Mouse (Mus musculus): Measurements from ENCODE around the gene Gm20696. TPM values are rescaled to one million over a fixed set of nuclear protein-coding genes. Genes with fewer than 3 reads are reported as not detected.

Gene Gm20696
- polyA plus RNA-seq, 1 experiment from 2014 or later, result 3.0 TPM

DNA sequence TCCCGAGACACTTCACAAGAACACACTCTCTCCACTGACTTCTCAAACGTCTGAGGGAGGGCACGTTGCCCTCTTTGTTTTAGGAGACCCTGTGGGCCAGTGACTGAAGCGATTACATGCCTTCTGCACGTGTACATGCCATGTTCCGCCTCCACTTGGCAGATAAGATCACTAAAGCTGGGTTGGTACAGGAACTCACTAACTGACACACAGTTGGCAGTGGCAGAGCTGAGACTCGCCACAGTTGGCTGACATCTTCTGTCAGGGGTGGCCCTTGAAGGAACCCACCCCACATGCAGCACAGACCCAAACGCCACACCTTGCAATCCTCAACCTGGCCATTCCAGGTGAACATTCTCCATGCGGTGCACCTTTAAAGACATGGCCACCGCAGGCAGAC lies 8.0 kb downstream of the Gm20696 start:
- Histone ChIP-seq H3K4me3 (no peak overlapping the region), H3K9me3 (replicated peaks) (no peaks in the 10 kb centered on the region), H3K9ac (no peak overlapping the region), H3K4me2 (no peak overlapping the region), H3K27me3 (replicated peaks) (peaks cover 4% of the 10 kb centered on the region; the same call in 1 of the 2 replicates), H3K27ac (no peak overlapping the region), H3K36me3 (no peaks in the 10 kb centered on the region), H3K4me1 (no peaks in the 10 kb centered on the region)
- WGBS (ENCODE audit: insufficient replicate concordance), result 62% methylated on average over 10 of the region's 10 CpGs
- ATAC-seq, result no peak

GRCm38 (mm10) chr6:99656088-99656487 lies 10.5 kb downstream of the Gm20696 start:
- ATAC-seq, result no peak
- H3K9me3 ChIP-seq (replicated peaks), result no peaks in the 10 kb centered on the region
- H3K4me1 ChIP-seq, result no peaks in the 10 kb centered on the region
- no peaks in the 10 kb centered on the region for H3K36me3 ChIP-seq
- H3K27ac ChIP-seq, result no peak overlapping the region
- no peak overlapping the region for H3K9ac ChIP-seq
- no peak overlapping the region for H3K4me3 ChIP-seq
- peak overlapping the region; percentile 31; the same call in 1 of the 2 replicates for H3K4me2 ChIP-seq
- H3K27me3 ChIP-seq (replicated peaks), result no peaks in the 10 kb centered on the region
- WGBS (ENCODE audit: insufficient replicate concordance), result 54% methylated on average over 2 of the region's 2 CpGs

DNA sequence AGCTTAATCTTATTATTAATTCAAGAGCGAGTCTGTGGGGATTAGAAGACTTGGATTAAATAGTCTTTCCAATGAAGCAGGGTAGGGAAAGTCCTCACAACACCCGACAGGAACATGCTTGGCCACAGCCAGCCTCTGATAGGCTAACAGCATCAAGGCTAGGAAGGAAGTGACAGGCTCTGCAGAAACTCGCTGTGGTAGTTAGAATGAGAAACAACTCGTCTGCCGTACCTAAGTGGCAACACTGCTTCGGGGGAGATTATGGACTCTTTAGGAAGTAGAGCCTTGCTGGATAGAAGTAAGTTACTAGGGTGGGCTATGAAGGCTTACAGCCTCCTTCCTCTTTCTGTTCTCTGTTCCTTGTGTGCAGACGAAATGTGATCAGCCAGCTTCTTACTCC lies 11.1 kb downstream of the Gm20696 start:
- Histone ChIP-seq H3K9me3 (replicated peaks) (no peaks in the 10 kb centered on the region), H3K9ac (no peak overlapping the region), H3K36me3 (no peaks in the 10 kb centered on the region), H3K4me3 (no peak overlapping the region), H3K27me3 (replicated peaks) (no peaks in the 10 kb centered on the region), H3K4me1 (no peaks in the 10 kb centered on the region), H3K27ac (no peak overlapping the region), H3K4me2 (peak overlapping the region; percentile 31; the same call in 1 of the 2 replicates)
- ATAC-seq, result no peak
- 17% methylated on average over 7 of the region's 7 CpGs for WGBS (ENCODE audit: insufficient replicate concordance)

GRCm38 (mm10) chr6:99654343-99654742 lies 12.3 kb downstream of the Gm20696 start:
- ATAC-seq, result no peak

GRCm38 (mm10) chr6:99652341-99652740 lies 14.3 kb downstream of the Gm20696 start:
- H3K4me3 ChIP-seq, result no peak overlapping the region
- H3K9ac ChIP-seq, result no peak overlapping the region
- 55% methylated on average over 2 of the region's 2 CpGs for WGBS (ENCODE audit: insufficient replicate concordance)
- no peak overlapping the region for H3K4me2 ChIP-seq
- H3K27me3 ChIP-seq (replicated peaks), result no peaks in the 10 kb centered on the region
- no peaks in the 10 kb centered on the region for H3K9me3 ChIP-seq (replicated peaks)
- no peaks in the 10 kb centered on the region for H3K36me3 ChIP-seq
- H3K4me1 ChIP-seq, result no peaks in the 10 kb centered on the region
- H3K27ac ChIP-seq, result no peak overlapping the region
- ATAC-seq, result no peak

More at GRCm38 (mm10) chr6:99654343-99654742, 12.3 kb downstream of the Gm20696 start:
- no peaks in the 10 kb centered on the region for H3K27me3 ChIP-seq (replicated peaks)
- H3K4me1 ChIP-seq, result no peaks in the 10 kb centered on the region
- H3K4me3 ChIP-seq, result no peak overlapping the region
- H3K36me3 ChIP-seq, result no peaks in the 10 kb centered on the region
- WGBS (ENCODE audit: insufficient replicate concordance), result 70% methylated on average over 5 of the region's 5 CpGs
- H3K9ac ChIP-seq, result no peak overlapping the region
- no peaks in the 10 kb centered on the region for H3K9me3 ChIP-seq (replicated peaks)
- H3K27ac ChIP-seq, result no peak overlapping the region
- no peak overlapping the region for H3K4me2 ChIP-seq

GRCm38 (mm10) chr6:99649307-99649706 lies 17.3 kb downstream of the Gm20696 start:
- Histone ChIP-seq H3K4me3 (no peak overlapping the region), H3K27me3 (replicated peaks) (no peaks in the 10 kb centered on the region), H3K4me2 (no peak overlapping the region), H3K4me1 (0 out of 2 replicates have a peak, but pooled peaks cover 7% of the 10 kb centered on the region), H3K9me3 (replicated peaks) (no peaks in the 10 kb centered on the region), H3K9ac (no peak overlapping the region), H3K27ac (no peak overlapping the region), H3K36me3 (no peaks in the 10 kb centered on the region)
- WGBS (ENCODE audit: insufficient replicate concordance), result 23% methylated on average over 2 of the region's 2 CpGs
- ATAC-seq, result no peak

DNA sequence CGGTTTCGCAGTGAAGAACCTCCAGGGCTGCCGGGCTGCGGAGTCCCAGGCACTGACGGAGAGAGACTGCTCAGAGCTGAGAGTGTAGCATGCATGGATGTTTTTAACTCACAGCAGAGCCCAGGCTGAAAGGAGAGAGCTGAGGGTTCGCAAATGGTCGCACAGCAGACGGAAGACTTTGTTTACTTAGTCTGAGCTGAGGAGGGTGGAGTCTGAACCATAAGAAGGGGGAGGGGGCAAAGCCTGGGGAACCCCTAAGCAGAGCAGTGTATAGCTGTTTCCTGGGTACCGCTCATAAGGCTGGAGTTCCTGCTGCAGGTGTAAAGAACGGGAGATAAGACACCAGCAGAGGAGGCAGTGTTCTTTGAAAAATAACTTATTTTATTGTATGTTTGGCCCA lies 20.3 kb downstream of the Gm20696 start:
- Histone ChIP-seq H3K4me2 (no peak overlapping the region), H3K27ac (no peak overlapping the region), H3K27me3 (replicated peaks) (no peaks in the 10 kb centered on the region), H3K9me3 (replicated peaks) (no peaks in the 10 kb centered on the region), H3K4me3 (no peak overlapping the region), H3K4me1 (0 out of 2 replicates have a peak, but pooled peaks cover 7% of the 10 kb centered on the region), H3K36me3 (no peaks in the 10 kb centered on the region), H3K9ac (no peak overlapping the region)
- no peak for ATAC-seq
- 59% methylated on average over 10 of the region's 10 CpGs for WGBS (ENCODE audit: insufficient replicate concordance)

- no peak for ATAC-seq
- 62% methylated on average over 5 of the region's 5 CpGs for WGBS (ENCODE audit: insufficient replicate concordance)
- no peak overlapping the region for H3K4me3 ChIP-seq
- H3K9me3 ChIP-seq (replicated peaks), result no peaks in the 10 kb centered on the region
- H3K4me2 ChIP-seq, result no peak overlapping the region
- 0 out of 2 replicates have a peak, but pooled peaks cover 7% of the 10 kb centered on the region for H3K4me1 ChIP-seq
- H3K27me3 ChIP-seq (replicated peaks), result no peaks in the 10 kb centered on the region
- no peak overlapping the region for H3K27ac ChIP-seq
- H3K9ac ChIP-seq, result no peak overlapping the region
- no peaks in the 10 kb centered on the region for H3K36me3 ChIP-seq
These were observed 21.7 kb downstream of the Gm20696 start for GRCm38 (mm10) chr6:99644876-99645275.

GRCm38 (mm10) chr6:99644386-99644785 lies 22.2 kb downstream of the Gm20696 start:
- Histone ChIP-seq H3K4me1 (0 out of 2 replicates have a peak, but pooled peaks cover 7% of the 10 kb centered on the region), H3K27me3 (replicated peaks) (no peaks in the 10 kb centered on the region), H3K4me2 (no peak overlapping the region), H3K4me3 (no peak overlapping the region), H3K9me3 (replicated peaks) (no peaks in the 10 kb centered on the region), H3K27ac (no peak overlapping the region), H3K9ac (no peak overlapping the region), H3K36me3 (no peaks in the 10 kb centered on the region)
- 58% methylated on average over 5 of the region's 5 CpGs for WGBS (ENCODE audit: insufficient replicate concordance)
- ATAC-seq, result no peak

- no peak overlapping the region for H3K4me2 ChIP-seq
- H3K4me3 ChIP-seq, result no peak overlapping the region
- 0 out of 2 replicates have a peak, but pooled peaks cover 7% of the 10 kb centered on the region for H3K4me1 ChIP-seq
- H3K9ac ChIP-seq, result no peak overlapping the region
- no peak for ATAC-seq
- no peaks in the 10 kb centered on the region for H3K36me3 ChIP-seq
- no peaks in the 10 kb centered on the region for H3K9me3 ChIP-seq (replicated peaks)
- no peaks in the 10 kb centered on the region for H3K27me3 ChIP-seq (replicated peaks)
- WGBS (ENCODE audit: insufficient replicate concordance), result 51% methylated on average over 10 of the region's 10 CpGs
- no peak overlapping the region for H3K27ac ChIP-seq
These were observed 23.0 kb downstream of the Gm20696 start for GRCm38 (mm10) chr6:99643439-99644199.

DNA sequence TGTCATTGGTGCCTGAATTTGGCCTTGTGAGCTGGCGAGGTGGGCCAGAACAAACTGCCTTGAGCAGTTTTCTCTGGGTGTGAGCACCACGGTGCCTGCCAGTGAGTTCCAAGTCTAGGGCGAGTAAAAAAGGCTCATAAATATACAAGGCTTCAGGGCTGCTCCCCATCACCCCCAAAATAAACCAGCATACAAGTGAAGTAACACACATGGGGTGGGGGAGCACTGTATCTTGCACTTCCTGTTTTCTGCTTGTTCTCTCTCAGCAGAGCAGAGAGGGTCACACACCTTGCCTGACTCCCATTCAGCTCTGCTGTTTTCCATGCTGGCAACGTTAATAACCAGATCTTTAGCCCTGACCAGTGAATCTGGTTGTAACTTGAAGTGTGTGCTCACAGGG lies 29.1 kb downstream of the Gm20696 start:
- ATAC-seq, result no peak
- Histone ChIP-seq H3K4me1 (no peaks in the 10 kb centered on the region), H3K9me3 (replicated peaks) (no peaks in the 10 kb centered on the region), H3K36me3 (no peaks in the 10 kb centered on the region), H3K9ac (no peak overlapping the region), H3K4me3 (no peak overlapping the region), H3K27ac (no peak overlapping the region), H3K4me2 (no peak overlapping the region), H3K27me3 (replicated peaks) (no peaks in the 10 kb centered on the region)
- 57% methylated on average over 4 of the region's 4 CpGs for WGBS (ENCODE audit: insufficient replicate concordance)

DNA sequence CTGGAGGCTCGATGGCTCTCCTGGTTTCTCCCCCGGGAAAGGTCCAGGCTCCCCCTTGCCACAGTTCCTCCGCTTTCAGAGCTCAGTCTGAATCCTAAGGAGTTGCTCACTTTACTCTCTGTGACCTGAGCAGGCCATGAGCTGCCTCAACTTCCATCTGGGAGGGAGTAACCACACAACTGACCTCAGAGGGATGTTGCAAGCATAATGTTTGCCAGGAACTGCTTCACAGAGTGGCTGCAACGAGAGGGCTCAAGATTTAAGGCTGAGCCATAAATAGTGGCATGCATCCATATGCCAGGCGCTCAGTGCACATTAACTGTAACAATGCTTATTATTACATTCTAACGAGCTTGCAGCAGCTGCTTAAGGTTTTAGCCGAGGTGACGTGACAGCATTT lies 29.8 kb downstream of the Gm20696 start:
- ATAC-seq, result no peak
- H3K4me1 ChIP-seq, result no peaks in the 10 kb centered on the region
- no peaks in the 10 kb centered on the region for H3K36me3 ChIP-seq
- no peak overlapping the region for H3K4me2 ChIP-seq
- no peak overlapping the region for H3K27ac ChIP-seq
- no peak overlapping the region for H3K4me3 ChIP-seq
- no peaks in the 10 kb centered on the region for H3K27me3 ChIP-seq (replicated peaks)
- no peak overlapping the region for H3K9ac ChIP-seq
- WGBS (ENCODE audit: insufficient replicate concordance), result 59% methylated on average over 8 of the region's 8 CpGs
- H3K9me3 ChIP-seq (replicated peaks), result no peaks in the 10 kb centered on the region

Data from liver, embryonic 12.5 days (tissue).